Mouse (Mus musculus) gastrocnemius, adult 2 months (tissue): ENCODE measurements around the gene Unc79. TPM values are rescaled to one million over a fixed set of nuclear protein-coding genes. Genes with fewer than 3 reads are reported as not detected.

Experiments used
- DNase-seq: peaks from one replicate; pipeline ENCODE4 v3.0.0; 2022
- H3K27ac ChIP-seq: fragments of 200-600 bp; 2 replicates; pipeline ENCODE4 v1.8.1; 2022; ENCODE audit warnings: mild to moderate bottlenecking
- H3K4me3 ChIP-seq: fragments of 200-600 bp; 2 replicates; pipeline ENCODE4 v1.8.1; 2022; ENCODE audit warnings: mild to moderate bottlenecking, moderate library complexity
- CTCF ChIP-seq: fragments of 200-600 bp; IDR thresholded peaks from 2 replicates; pipeline ENCODE4 v1.8.1; 2022; ENCODE audit warnings: antibody characterized with exemption, mild to moderate bottlenecking, moderate library complexity
- intact Hi-C: fragments of 180-260 bp; cut with DNase I; formaldehyde crosslinking; loops from one replicate; pipeline ENCODE4 v1.15.1; 2025
- total RNA-seq, 2 experiments: library from RNA; stranded (reverse); gene quantifications; 2 replicates each; pipeline ENCODE4 v1.2.3; 2021

The Unc79 gene
- total RNA-seq, 2 experiments from 2014 or later = not detected

- H3K4me3 ChIP-seq = no peak overlapping the region
- H3K27ac ChIP-seq = no peak overlapping the region
- no peak for TF ChIP-seq CTCF
- DNase-seq = no peak
- intact Hi-C loops = no loop called here
These were observed 154.9 kb downstream of the Unc79 start for GRCm38 (mm10) chr12:103103601-103104000.

DNA sequence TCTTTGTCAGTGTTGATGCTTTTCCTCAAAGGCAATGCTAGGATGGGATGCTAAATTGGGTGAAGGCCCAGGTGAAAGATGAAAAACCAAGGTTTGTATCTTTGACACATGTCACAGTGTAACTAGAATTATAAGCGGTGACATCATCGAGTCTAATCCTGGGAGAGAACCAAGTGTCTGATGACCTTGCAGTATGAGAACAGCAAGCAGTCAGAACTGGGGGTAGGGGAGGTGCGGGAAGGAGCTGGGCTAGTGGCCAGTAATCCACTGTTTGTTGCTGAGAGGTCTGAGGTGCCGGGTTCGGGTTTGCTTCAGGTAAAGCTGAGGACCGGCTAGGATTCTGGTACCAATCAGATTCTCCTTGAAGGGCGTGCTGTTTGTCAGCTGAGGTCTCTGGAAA is 160.6 kb downstream of the Unc79 start:
- no peak for DNase-seq
- Histone ChIP-seq H3K4me3 (no peak overlapping the region), H3K27ac (no peak overlapping the region)
- TF ChIP-seq CTCF = no peak
- intact Hi-C loops = no loop called here

GRCm38 (mm10) chr12:103116639-103117038 is 168.0 kb downstream of the Unc79 start:
- TF ChIP-seq CTCF = no peak
- H3K4me3 ChIP-seq = no peak overlapping the region
- no peak overlapping the region for H3K27ac ChIP-seq
- no peak for DNase-seq
- intact Hi-C loops = no loop called here

- H3K27ac ChIP-seq = no peak overlapping the region
- H3K4me3 ChIP-seq = no peak overlapping the region
- no peak for DNase-seq
- intact Hi-C loops = no loop called here
- TF ChIP-seq CTCF = no peak
These were observed 169.0 kb downstream of the Unc79 start for GRCm38 (mm10) chr12:103117517-103118193.

DNA sequence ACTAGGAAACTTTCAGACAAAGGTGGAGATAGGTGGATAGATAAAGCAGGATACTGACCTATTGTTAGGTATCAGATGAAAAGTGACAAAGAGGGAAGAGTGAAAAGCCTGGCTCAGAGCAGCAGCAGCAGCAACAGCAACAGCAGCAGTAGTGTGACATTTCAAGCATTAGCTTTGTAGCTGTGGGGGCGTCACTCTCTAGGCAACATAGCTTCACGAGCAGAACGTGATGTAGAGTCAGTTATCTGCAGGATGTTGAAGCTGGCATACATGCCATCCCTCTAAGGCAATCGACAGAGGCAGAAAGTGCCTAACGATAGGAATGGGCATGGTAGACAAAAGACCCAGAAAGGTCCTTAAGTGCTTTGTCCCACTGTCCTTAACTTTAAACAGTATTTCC is 173.3 kb downstream of the Unc79 start:
- intact Hi-C loops = no loop called here
- no peak for DNase-seq
- Histone ChIP-seq H3K4me3 (no peak overlapping the region), H3K27ac (no peak overlapping the region)
- no peak for TF ChIP-seq CTCF

DNA sequence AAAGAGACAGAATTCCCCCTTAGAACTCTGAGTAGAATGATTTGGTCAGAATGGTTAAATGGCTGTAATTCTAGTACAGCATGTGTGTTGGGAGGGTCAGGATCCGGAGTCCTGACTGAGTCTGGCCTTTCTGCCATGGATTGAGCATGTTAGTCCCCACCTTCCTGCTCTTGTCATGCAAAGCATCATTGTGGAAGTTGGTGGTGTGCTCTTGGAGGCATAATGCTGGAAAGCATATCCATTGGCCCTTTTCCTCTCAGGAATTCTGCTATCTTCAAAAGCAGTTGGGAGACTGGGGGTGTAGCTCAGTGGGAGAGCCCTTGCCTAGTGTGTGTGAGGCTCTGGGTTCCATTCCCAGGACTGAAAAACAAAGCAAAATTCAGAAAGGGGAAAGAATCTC is 175.2 kb downstream of the Unc79 start:
- no peak for DNase-seq

DNA sequence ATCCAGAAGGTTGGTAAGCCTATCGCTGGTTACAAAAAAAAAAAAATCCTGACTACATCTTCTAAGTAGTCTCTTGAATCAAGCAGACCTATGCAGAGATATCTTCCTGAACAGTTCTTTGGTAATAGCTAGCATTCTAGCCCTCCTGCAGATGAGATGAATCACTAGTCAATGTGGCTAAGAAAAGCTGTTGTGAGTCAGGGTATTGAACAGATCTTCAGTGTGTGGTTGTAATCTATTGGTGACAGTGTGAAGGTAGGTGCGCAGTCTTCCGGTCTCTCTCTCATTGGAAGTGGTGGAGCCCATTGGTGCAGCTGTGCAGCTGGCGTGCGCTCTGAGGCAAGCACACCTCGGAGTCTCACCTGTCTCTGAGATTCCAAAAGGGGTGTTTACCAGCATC is 180.3 kb downstream of the Unc79 start:
- no peak for TF ChIP-seq CTCF
- Histone ChIP-seq H3K4me3 (no peak overlapping the region), H3K27ac (no peak overlapping the region)
- no peak for DNase-seq
- intact Hi-C loops = no loop called here

More for the DNA sequence above, 175.2 kb downstream of the Unc79 start:
- Histone ChIP-seq H3K27ac (no peak overlapping the region), H3K4me3 (no peak overlapping the region)
- intact Hi-C loops = no loop called here
- TF ChIP-seq CTCF = no peak

DNA sequence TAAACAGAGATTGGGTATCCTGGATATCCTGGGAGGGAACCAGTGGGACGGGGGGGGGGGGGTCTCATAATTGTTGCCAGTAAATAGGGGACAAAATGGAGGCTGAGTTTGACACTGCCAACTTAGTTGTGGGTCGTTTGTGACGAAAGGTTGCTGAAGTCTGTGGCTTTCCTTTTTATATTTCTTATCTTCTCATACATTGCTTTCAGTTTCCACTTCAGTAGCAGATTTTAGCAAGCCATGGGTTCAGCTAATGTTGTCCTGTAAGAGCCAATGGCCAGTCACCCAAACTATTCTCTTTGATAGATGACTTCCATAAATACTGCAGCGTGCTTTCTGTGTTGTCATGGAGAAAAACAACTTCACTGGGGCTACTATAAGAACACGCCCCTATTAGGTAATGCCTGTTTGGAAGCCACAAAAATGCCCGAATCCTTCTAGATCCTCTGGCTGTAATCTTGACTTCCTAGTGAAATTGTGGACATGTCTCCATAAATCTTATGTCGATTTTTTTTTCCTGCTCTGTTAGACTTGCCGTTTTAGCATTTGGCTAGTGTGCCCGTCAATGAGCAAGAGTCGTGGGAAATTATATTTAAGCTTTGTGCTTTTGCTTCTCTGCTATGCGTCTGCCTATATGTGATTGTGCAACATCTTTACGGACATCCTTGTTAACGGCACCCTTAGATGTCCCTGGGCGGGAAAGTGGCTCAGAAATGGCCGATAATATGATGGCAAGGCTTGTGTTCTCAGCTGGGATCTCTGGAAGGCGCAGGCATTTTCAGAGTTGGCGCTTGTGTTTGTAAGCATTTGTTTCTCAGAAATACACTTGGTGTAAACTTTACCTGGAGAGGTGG is 181.0 kb downstream of the Unc79 start:
- DNase-seq = no peak
- intact Hi-C loops = no loop called here
- Histone ChIP-seq H3K27ac (no peak overlapping the region), H3K4me3 (no peak overlapping the region)
- TF ChIP-seq CTCF = no peak

GRCm38 (mm10) chr12:103131419-103131818 is 182.8 kb downstream of the Unc79 start:
- intact Hi-C loops = no loop called here
- TF ChIP-seq CTCF = no peak
- no peak overlapping the region for H3K27ac ChIP-seq

GRCm38 (mm10) chr12:103142550-103143010 is 193.9 kb downstream of the Unc79 start:
- H3K4me3 ChIP-seq = no peak overlapping the region
- DNase-seq = peak; percentile 30

More at GRCm38 (mm10) chr12:103131419-103131818, 182.8 kb downstream of the Unc79 start:
- DNase-seq = no peak
- no peak overlapping the region for H3K4me3 ChIP-seq

GRCm38 (mm10) chr12:103143798-103144565 is 195.3 kb downstream of the Unc79 start:
- Histone ChIP-seq H3K4me3 (no peak overlapping the region), H3K27ac (no peak overlapping the region)
- peak; percentile 64 for TF ChIP-seq CTCF
- DNase-seq = peak; percentile 69
- intact Hi-C loops = loop anchor here (5.0 kb wide), 1 partner anchor 118 kb away; no protein-coding TSS in a partner anchor

More at GRCm38 (mm10) chr12:103142550-103143010, 193.9 kb downstream of the Unc79 start:
- peak; percentile 71 for TF ChIP-seq CTCF
- intact Hi-C loops = loop anchor here (1.0 to 5.0 kb wide), 3 partner anchors 120 to 164 kb away; no protein-coding TSS in a partner anchor
- no peak overlapping the region for H3K27ac ChIP-seq

GRCm38 (mm10) chr12:103150247-103150646 is 201.6 kb downstream of the Unc79 start:
- H3K4me3 ChIP-seq = no peak overlapping the region
- no peak for TF ChIP-seq CTCF
- no peak for DNase-seq
- intact Hi-C loops = no loop called here
- no peak overlapping the region for H3K27ac ChIP-seq

- no peak; the same call in 1 of the 2 replicates for TF ChIP-seq CTCF
- DNase-seq = no peak
- Histone ChIP-seq H3K27ac (no peak overlapping the region), H3K4me3 (no peak overlapping the region)
- intact Hi-C loops = no loop called here
These were observed 206.3 kb downstream of the Unc79 start for GRCm38 (mm10) chr12:103154927-103155326.
